Mouse (Mus musculus) neural tube, embryonic 14.5 days (tissue): Measurements from ENCODE around the gene Ptprm. TPM values are rescaled to one million over a fixed set of nuclear protein-coding genes. Genes with fewer than 3 reads are reported as not detected.

Experiments
- ATAC-seq: fragments of 200-750 bp; cut with Nextera tagmentation; 2 replicates; pipeline ENCODE4 v1.8.0; 2017; ENCODE audit warnings: low read depth, mild to moderate bottlenecking, moderate TSS enrichment, moderate library complexity
- H3K27ac ChIP-seq: fragments of 300-500 bp; sonication (generic); 2 replicates; pipeline ENCODE4 v1.5.1; 2014; ENCODE audit warnings: low read depth, mild to moderate bottlenecking, control low read depth, low read length, moderate library complexity, mixed read lengths
- H3K27me3 ChIP-seq: fragments of 300-500 bp; sonication (generic); 2 replicates; pipeline ENCODE4 v1.6.1; 2014; ENCODE audit warnings: low read length; ENCODE audit not compliant: control insufficient read depth, insufficient read depth
- H3K36me3 ChIP-seq: fragments of 300-500 bp; sonication (generic); 2 replicates; pipeline ENCODE4 v1.6.1; 2014; ENCODE audit warnings: low read length, mixed read lengths; ENCODE audit not compliant: control insufficient read depth, insufficient read depth
- H3K4me1 ChIP-seq: fragments of 300-500 bp; sonication (generic); 2 replicates; pipeline ENCODE4 v1.6.1; 2014; ENCODE audit warnings: low read length; ENCODE audit not compliant: control insufficient read depth, insufficient read depth
- H3K4me2 ChIP-seq: fragments of 300-500 bp; sonication (generic); 2 replicates; pipeline ENCODE4 v1.6.1; 2014; ENCODE audit warnings: mild to moderate bottlenecking, low read depth, low read length, control low read depth
- H3K4me3 ChIP-seq: fragments of 300-500 bp; sonication (generic); 2 replicates; pipeline ENCODE4 v1.5.1; 2014; ENCODE audit warnings: low read depth, low read length, control low read depth, mixed read lengths
- H3K9ac ChIP-seq: fragments of 300-500 bp; sonication (generic); replicated peaks from 2 replicates; pipeline ENCODE4 v1.6.1; 2014; ENCODE audit warnings: low read depth, mild to moderate bottlenecking, control low read depth, low read length, mixed read lengths
- H3K9me3 ChIP-seq: fragments of 300-500 bp; sonication (generic); 2 replicates; pipeline ENCODE4 v1.6.1; 2016; ENCODE audit warnings: low read length; ENCODE audit not compliant: control insufficient read depth
- WGBS: fragments of 180-500 bp; shearing (Covaris S2); extraction: QIAGEN DNeasy Blood & Tissue Kit; methylation state at CpG from one replicate; pipeline ENCODE4 v1.1.7; 2014; 5-methylcytosine and 5-hydroxymethylcytosine counted together
- polyA plus RNA-seq: library from polyadenylated mRNA; unstranded; fragments of >200 nt; fragmentation: Nextera tagmentation; extraction: Ambion mirVana; gene quantifications from 2 replicates; pipeline ENCODE4 v1.2.1, GENCODE M21; 2014

Gene Ptprm
- polyA plus RNA-seq, 1 experiment from 2014 or later: 26.9 TPM

- 59% methylated on average over 6 of the region's 6 CpGs for WGBS
- ATAC-seq: no peak
- H3K36me3 ChIP-seq: no peaks in the 10 kb centered on the region
- no peak overlapping the region for H3K9ac ChIP-seq
- H3K4me3 ChIP-seq: no peak overlapping the region
- no peak overlapping the region for H3K27ac ChIP-seq
- no peaks in the 10 kb centered on the region for H3K9me3 ChIP-seq
- H3K27me3 ChIP-seq: no peaks in the 10 kb centered on the region
- no peaks in the 10 kb centered on the region for H3K4me1 ChIP-seq
- H3K4me2 ChIP-seq: no peak overlapping the region
These were observed 341.0 kb downstream of the Ptprm start for GRCm38 (mm10) chr17:67013217-67013616.

GRCm38 (mm10) chr17:67011836-67012583 lies 342.2 kb downstream of the Ptprm start:
- H3K4me3 ChIP-seq: no peak overlapping the region

DNA sequence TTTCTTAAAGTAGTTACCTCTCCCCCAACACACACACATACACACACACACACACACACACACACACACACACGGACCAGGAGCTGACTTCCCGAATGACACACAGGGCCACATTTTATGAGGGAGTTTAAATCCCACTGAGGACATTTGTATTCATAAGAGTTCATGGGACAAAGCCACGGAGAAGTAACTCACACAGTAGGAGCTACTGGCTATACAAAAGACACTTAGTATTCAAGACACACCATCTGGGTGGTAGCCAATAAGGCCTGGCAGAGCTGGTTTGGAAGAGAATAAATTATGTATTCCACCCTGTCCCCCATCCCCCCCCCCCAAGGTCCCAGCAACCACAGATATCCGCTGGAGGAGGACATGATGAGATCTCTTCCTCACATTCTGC lies 344.1 kb downstream of the Ptprm start:
- WGBS: 34% methylated on average over 4 of the region's 4 CpGs
- Histone ChIP-seq H3K9me3 (no peaks in the 10 kb centered on the region; the same call in 1 of the 2 replicates), H3K27ac (no peak overlapping the region), H3K4me3 (no peak overlapping the region), H3K4me1 (no peaks in the 10 kb centered on the region), H3K36me3 (no peaks in the 10 kb centered on the region), H3K27me3 (no peaks in the 10 kb centered on the region), H3K9ac (no peak overlapping the region), H3K4me2 (no peak overlapping the region)
- ATAC-seq: peak; percentile 79; the same call in 1 of the 2 replicates

More at GRCm38 (mm10) chr17:67011836-67012583, 342.2 kb downstream of the Ptprm start:
- H3K4me1 ChIP-seq: no peaks in the 10 kb centered on the region
- WGBS: 78% methylated on average over 6 of the region's 6 CpGs
- H3K4me2 ChIP-seq: no peak overlapping the region
- no peaks in the 10 kb centered on the region for H3K27me3 ChIP-seq
- no peaks in the 10 kb centered on the region for H3K9me3 ChIP-seq
- no peak overlapping the region for H3K9ac ChIP-seq
- 0 out of 2 replicates have a peak overlapping the region, but pooled peaks have one; percentile 7 for H3K27ac ChIP-seq
- ATAC-seq: peak; percentile 17; the same call in 1 of the 2 replicates
- H3K36me3 ChIP-seq: no peaks in the 10 kb centered on the region

DNA sequence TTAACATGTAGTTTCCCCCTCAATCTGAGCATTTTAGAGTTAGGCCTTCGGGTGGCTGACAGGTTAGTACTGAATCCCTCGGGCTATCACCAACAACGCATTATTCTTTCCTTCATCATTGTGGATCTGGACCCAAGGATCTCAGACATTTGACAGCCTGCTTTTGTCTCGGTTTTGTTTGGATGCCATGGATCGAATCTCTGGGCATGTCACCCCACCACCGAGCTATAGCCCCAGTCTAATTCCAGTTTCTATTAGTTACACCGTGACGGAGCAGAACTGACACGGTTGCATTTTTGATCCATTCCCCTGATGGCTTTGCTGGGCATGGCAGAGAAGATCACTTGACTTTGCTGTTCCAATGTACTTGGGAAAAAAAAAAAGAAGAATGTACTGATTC lies 346.1 kb downstream of the Ptprm start:
- Histone ChIP-seq H3K4me3 (no peak overlapping the region), H3K27ac (no peak overlapping the region), H3K9me3 (no peaks in the 10 kb centered on the region; the same call in 1 of the 2 replicates), H3K9ac (no peak overlapping the region), H3K4me2 (no peak overlapping the region), H3K4me1 (no peaks in the 10 kb centered on the region), H3K27me3 (no peaks in the 10 kb centered on the region), H3K36me3 (no peaks in the 10 kb centered on the region)
- ATAC-seq: no peak
- 89% methylated on average over 9 of the region's 9 CpGs for WGBS

DNA sequence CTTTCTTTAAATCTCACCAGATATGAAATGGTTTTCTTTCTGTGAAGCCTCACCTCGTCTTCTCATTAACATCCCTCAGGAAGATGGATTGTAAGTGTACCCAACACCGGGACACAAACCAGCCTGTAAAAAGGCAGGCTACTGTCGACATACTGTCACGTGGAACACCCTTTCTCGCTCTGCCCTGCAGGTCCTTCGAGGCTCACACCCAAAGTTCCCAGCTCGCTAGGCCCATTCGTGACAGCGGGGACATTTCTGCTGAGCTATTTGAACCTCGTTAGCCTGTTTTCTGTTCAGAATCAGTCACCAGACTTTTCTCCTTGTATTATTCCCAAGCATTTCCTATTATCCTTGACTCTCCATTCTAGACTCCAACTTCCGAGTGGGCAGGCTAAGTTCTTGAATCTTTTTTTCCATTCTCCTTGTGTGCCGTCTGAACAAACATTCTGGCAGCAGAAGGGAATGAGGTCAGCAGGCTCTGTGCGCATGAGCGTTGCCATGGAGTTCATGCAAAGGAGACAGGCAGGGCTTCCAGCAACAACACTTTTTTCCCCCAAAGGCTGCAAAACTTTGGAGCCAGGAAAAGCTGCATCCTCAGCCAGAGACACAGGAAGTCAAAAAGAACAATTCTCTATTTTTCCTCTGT lies 347.4 kb downstream of the Ptprm start:
- H3K27ac ChIP-seq: 0 out of 2 replicates have a peak overlapping the region, but pooled peaks have one; percentile 6
- no peaks in the 10 kb centered on the region for H3K4me1 ChIP-seq
- no peak for ATAC-seq
- H3K9me3 ChIP-seq: no peaks in the 10 kb centered on the region; the same call in 1 of the 2 replicates
- WGBS: 64% methylated on average over 14 of the region's 14 CpGs
- H3K36me3 ChIP-seq: no peaks in the 10 kb centered on the region
- no peak overlapping the region for H3K9ac ChIP-seq
- H3K4me2 ChIP-seq: no peak overlapping the region
- H3K27me3 ChIP-seq: no peaks in the 10 kb centered on the region
- no peak overlapping the region for H3K4me3 ChIP-seq

GRCm38 (mm10) chr17:66996882-66997281 lies 357.4 kb downstream of the Ptprm start:
- no peak for ATAC-seq
- Histone ChIP-seq H3K27me3 (no peaks in the 10 kb centered on the region), H3K36me3 (no peaks in the 10 kb centered on the region), H3K4me1 (no peaks in the 10 kb centered on the region), H3K9ac (no peak overlapping the region), H3K4me2 (no peak overlapping the region), H3K9me3 (no peaks in the 10 kb centered on the region), H3K4me3 (no peak overlapping the region), H3K27ac (no peak overlapping the region)
- 51% methylated on average over 2 of the region's 2 CpGs for WGBS

DNA sequence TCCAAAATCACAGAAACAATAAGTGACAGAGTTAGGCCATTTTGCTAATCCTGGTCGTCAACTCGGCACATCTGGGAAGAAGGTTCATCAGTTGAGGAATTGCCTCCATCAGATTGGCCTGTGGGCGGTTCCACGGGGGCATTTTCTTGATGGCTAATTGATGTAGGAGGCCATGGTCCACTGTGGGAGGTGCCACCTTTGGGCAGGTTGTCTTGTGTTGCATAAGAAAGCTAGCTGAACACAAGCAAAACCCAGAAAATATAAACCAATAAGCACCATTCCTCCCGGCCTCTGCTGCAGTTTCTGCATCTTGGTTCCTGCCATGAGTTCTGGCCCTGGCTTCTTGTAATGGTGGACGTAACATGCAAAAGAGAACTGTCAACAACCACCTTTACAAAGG lies 358.2 kb downstream of the Ptprm start:
- Histone ChIP-seq H3K27me3 (no peaks in the 10 kb centered on the region), H3K4me1 (no peaks in the 10 kb centered on the region), H3K9ac (no peak overlapping the region), H3K27ac (no peak overlapping the region), H3K9me3 (no peaks in the 10 kb centered on the region), H3K4me3 (no peak overlapping the region), H3K36me3 (no peaks in the 10 kb centered on the region), H3K4me2 (no peak overlapping the region)
- 93% methylated on average over 6 of the region's 6 CpGs for WGBS
- no peak for ATAC-seq

DNA sequence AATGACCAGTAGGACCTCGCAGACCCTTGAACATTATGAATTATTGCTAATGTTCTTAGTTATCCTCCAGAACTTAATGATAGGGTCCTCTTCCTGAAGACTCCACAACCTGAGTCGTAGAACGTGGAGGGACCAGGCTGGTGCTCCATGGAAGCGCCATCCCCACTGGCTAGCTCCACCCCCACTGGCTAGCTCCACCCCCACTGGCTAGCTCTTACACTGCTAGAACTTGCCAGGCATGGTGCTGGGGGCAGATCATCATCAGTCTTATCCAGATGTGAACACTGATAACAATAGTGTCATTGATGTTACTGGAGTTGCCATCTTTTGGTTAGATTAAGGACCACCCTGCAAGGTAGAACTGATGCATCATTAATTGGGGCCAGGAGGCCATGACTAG lies 362.4 kb downstream of the Ptprm start:
- Histone ChIP-seq H3K9me3 (no peaks in the 10 kb centered on the region), H3K36me3 (no peaks in the 10 kb centered on the region), H3K4me3 (no peak overlapping the region), H3K27me3 (no peaks in the 10 kb centered on the region), H3K4me2 (no peak overlapping the region), H3K9ac (no peak overlapping the region), H3K27ac (no peak overlapping the region), H3K4me1 (no peaks in the 10 kb centered on the region)
- no peak for ATAC-seq
- 86% methylated on average over 4 of the region's 4 CpGs for WGBS

GRCm38 (mm10) chr17:66990761-66991160 lies 363.5 kb downstream of the Ptprm start:
- 72% methylated on average over 2 of the region's 2 CpGs for WGBS
- Histone ChIP-seq H3K27me3 (no peaks in the 10 kb centered on the region), H3K27ac (no peak overlapping the region), H3K4me2 (no peak overlapping the region), H3K4me3 (no peak overlapping the region), H3K4me1 (no peaks in the 10 kb centered on the region), H3K9me3 (no peaks in the 10 kb centered on the region), H3K36me3 (no peaks in the 10 kb centered on the region), H3K9ac (no peak overlapping the region)
- no peak for ATAC-seq
